Mouse (Mus musculus) small intestine, adult 2 months (tissue): ENCODE data around the gene Jpt2.

ENCODE experiments used
- CTCF ChIP-seq: fragments of 200-500 bp; IDR thresholded peaks from 2 replicates; pipeline ENCODE4 v1.5.1; 2012; ENCODE audit warnings: low read depth, mild to moderate bottlenecking, control low read depth, inconsistent platforms, low read length, moderate library complexity, mixed read lengths; ENCODE audit not compliant: insufficient replicate concordance, insufficient read length; ENCODE audit errors: extremely low read depth
- POLR2A ChIP-seq: fragments of 200-500 bp; IDR thresholded peaks from 2 replicates; pipeline ENCODE4 v1.6.1; 2012; ENCODE audit warnings: low read depth, mild to moderate bottlenecking, control low read depth, inconsistent platforms, low read length, moderate library complexity

DNA sequence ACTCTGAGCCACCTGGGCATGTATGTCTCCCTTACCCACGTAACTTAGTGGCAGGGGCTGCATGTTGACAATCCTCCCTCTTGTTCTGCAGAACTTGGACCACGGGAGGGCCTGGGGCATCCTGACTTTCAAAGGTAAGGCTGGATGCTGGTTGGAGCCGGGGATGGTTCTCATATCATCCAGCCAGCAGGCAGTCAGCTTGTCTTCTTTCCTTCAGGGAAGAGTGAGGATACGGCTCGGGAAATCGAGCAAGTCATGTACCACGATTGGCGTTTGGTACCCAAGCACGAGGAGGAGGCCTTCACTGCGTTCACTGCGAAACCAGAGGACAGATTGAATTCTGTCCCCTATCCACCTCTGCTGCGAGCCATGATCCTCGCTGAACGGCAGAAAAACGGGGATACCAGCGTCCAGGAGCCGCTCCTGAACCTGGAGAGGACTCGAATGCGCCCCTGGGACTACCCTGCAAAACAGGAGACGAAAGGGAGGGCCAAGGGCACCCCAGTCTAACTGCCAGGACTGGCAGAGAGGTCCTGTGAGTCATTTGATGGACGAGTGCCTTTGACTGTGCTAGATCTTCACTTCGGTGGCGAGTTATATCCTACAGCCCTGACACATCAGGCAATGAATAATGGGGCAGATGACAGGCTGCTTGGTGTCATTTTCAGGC is 64.8 kb downstream of the Jpt2 start:
- no peak for TF ChIP-seq CTCF
- TF ChIP-seq POLR2A: no peak
